Mouse (Mus musculus): ENCODE measurements at regions not wholly inside any gene's neighbourhood (a gene's known extent, or its start where the extent isn't known, plus 50 kb on each side); places are given as distances from the start of the nearest gene placed in this dataset.

DNA sequence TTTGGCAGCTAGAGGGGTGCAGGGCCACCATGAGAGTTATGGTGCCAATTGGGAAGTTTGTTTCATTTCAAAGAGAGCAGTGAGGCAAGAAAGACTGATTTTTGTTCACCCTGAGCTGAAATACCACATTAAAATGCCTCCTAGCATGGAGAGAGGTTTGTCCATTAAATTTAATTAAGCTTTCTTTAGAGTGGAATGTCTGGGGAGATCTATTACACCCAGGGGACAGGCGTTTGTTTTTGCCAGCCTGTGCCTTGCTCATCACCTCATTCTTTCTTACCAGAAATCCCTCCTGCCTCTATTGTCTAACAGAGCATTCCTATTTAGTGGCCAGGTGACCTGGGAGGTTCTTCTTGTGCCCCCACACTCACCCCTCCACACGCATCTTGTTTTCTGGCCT lies 55.2 kb upstream of the Rcn1 start:
- TF ChIP-seq CTCF (IDR thresholded peaks at IDR 0.05; ENCODE audit: low read depth) (no peak), EP300 (IDR thresholded peaks at IDR 0.05; ENCODE audit: low read depth) (no peak)
- ATAC-seq (ENCODE audit: insufficient read depth, low read depth) (no peak), DNase-seq (ENCODE audit: low spot score) (no peak)
- Histone ChIP-seq H3K4me2 (ENCODE audit: low read depth, low read length) (no peak overlapping the region), H3K27me3 (ENCODE audit: control insufficient read depth, insufficient read depth, low read length) (no peaks in the 10 kb centered on the region), H3K27ac (ENCODE audit: low read depth) (0 out of 2 replicates have a peak overlapping the region, but pooled peaks have one; percentile 19), H3K9ac (replicated peaks; ENCODE audit: low read depth, low read length) (no peak overlapping the region), H3K4me1 (ENCODE audit: control insufficient read depth, insufficient read depth) (no peaks in the 10 kb centered on the region), H3K36me3 (replicated peaks; ENCODE audit: control insufficient read depth, insufficient read depth, low read length) (no peaks in the 10 kb centered on the region), H3K4me3 (ENCODE audit: low read depth, low read length) (no peak overlapping the region), H3K9me3 (replicated peaks; ENCODE audit: control insufficient read depth, low read length) (no peaks in the 10 kb centered on the region)
- WGBS: 48% methylated on average over 2 of the region's 2 CpGs

DNA sequence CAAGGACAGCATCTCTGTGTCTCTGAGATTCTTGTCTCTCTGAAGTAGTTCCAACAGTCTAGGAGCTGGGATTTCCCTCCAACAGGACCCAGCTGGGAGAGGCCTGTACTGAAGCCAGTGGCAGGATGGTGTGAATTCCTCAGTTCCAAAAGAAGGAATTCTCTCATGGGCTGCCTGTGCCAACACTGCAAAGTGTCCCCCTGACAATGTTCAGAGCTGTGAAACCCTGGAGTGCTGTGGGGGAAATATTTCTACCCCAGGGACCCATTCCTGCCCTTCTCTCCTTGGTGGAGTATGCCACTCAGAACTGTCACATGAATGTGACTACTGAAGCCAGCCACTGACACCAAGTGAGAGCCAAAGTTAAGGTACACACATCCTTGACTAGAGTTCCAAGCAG lies 55.7 kb upstream of the Rcn1 start:
- Histone ChIP-seq H3K4me3 (ENCODE audit: low read depth, low read length) (no peak overlapping the region), H3K27me3 (ENCODE audit: control insufficient read depth, insufficient read depth, low read length) (no peaks in the 10 kb centered on the region), H3K9ac (replicated peaks; ENCODE audit: low read depth, low read length) (no peak overlapping the region), H3K4me2 (ENCODE audit: low read depth, low read length) (no peak overlapping the region), H3K27ac (ENCODE audit: low read depth) (0 out of 2 replicates have a peak overlapping the region, but pooled peaks have one; percentile 19), H3K4me1 (ENCODE audit: control insufficient read depth, insufficient read depth) (no peaks in the 10 kb centered on the region), H3K36me3 (replicated peaks; ENCODE audit: control insufficient read depth, insufficient read depth, low read length) (no peaks in the 10 kb centered on the region), H3K9me3 (replicated peaks; ENCODE audit: control insufficient read depth, low read length) (no peaks in the 10 kb centered on the region)
- peak; percentile 39 for DNase-seq (ENCODE audit: low spot score)
- ATAC-seq (ENCODE audit: insufficient read depth, low read depth): peak; percentile 88
- TF ChIP-seq EP300 (IDR thresholded peaks at IDR 0.05; ENCODE audit: low read depth): no peak
- TF ChIP-seq CTCF (IDR thresholded peaks at IDR 0.05; ENCODE audit: low read depth): no peak

DNA sequence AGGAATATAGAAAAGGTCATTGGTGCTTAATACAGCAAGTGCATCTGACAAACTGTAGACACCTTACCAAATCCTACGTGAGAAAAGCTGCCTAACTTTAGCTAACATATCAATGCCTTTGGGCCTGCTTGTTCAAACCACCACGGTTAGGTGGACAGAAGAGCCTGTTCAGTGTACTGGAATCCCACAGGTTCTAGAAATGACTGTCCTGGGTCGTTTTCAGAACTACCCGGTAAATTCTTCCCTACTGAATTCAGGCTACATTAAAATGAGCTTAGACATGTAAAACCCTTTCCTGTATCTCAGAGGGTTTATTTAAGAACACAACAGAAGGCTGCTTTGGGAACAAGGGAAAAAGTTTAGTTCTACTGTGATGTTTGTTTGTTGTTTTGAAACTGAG lies 59.5 kb upstream of the Rcn1 start:
- DNase-seq (ENCODE audit: low spot score): no peak
- Histone ChIP-seq H3K4me2 (ENCODE audit: low read depth, low read length) (no peak overlapping the region), H3K27me3 (ENCODE audit: control insufficient read depth, insufficient read depth, low read length) (no peaks in the 10 kb centered on the region), H3K9me3 (replicated peaks; ENCODE audit: control insufficient read depth, low read length) (no peaks in the 10 kb centered on the region), H3K27ac (ENCODE audit: low read depth) (no peak overlapping the region), H3K9ac (replicated peaks; ENCODE audit: low read depth, low read length) (no peak overlapping the region), H3K4me3 (ENCODE audit: low read depth, low read length) (no peak overlapping the region), H3K4me1 (ENCODE audit: control insufficient read depth, insufficient read depth) (no peaks in the 10 kb centered on the region), H3K36me3 (replicated peaks; ENCODE audit: control insufficient read depth, insufficient read depth, low read length) (no peaks in the 10 kb centered on the region)
- no peak for ATAC-seq (ENCODE audit: insufficient read depth, low read depth)
- 77% methylated on average over 4 of the region's 4 CpGs for WGBS
- TF ChIP-seq EP300 (IDR thresholded peaks at IDR 0.05; ENCODE audit: low read depth) (no peak), CTCF (IDR thresholded peaks at IDR 0.05; ENCODE audit: low read depth) (no peak)

DNA sequence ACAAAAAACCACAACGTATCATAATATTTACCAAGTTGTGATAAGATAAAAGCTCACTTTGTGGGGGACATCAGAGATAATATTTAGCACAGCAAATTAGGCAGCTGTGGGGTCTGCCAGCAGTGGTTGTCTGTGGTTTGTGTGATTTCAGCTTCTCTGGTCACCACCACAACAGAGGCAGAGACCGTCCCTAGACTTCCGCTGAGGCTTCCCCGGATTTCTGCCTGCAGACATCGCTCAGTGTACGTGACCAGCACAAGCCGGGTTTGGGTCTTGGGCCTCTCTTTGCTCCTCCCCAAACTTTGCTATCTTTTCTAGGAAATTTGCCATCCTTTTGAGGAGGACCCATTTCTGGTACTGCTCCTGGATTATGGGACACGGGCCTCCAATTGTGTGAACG lies 60.4 kb upstream of the Rcn1 start:
- H3K4me2 ChIP-seq (ENCODE audit: low read depth, low read length): no peak overlapping the region
- H3K9ac ChIP-seq (replicated peaks; ENCODE audit: low read depth, low read length): no peak overlapping the region
- no peak overlapping the region for H3K27ac ChIP-seq (ENCODE audit: low read depth)
- no peak for TF ChIP-seq CTCF (IDR thresholded peaks at IDR 0.05; ENCODE audit: low read depth)
- no peak for TF ChIP-seq EP300 (IDR thresholded peaks at IDR 0.05; ENCODE audit: low read depth)
- 73% methylated on average over 9 of the region's 9 CpGs for WGBS
- no peak for DNase-seq (ENCODE audit: low spot score)
- ATAC-seq (ENCODE audit: insufficient read depth, low read depth): no peak
- H3K36me3 ChIP-seq (replicated peaks; ENCODE audit: control insufficient read depth, insufficient read depth, low read length): no peaks in the 10 kb centered on the region
- H3K27me3 ChIP-seq (ENCODE audit: control insufficient read depth, insufficient read depth, low read length): no peaks in the 10 kb centered on the region
- no peaks in the 10 kb centered on the region for H3K9me3 ChIP-seq (replicated peaks; ENCODE audit: control insufficient read depth, low read length)
- H3K4me3 ChIP-seq (ENCODE audit: low read depth, low read length): no peak overlapping the region
- no peaks in the 10 kb centered on the region for H3K4me1 ChIP-seq (ENCODE audit: control insufficient read depth, insufficient read depth)

DNA sequence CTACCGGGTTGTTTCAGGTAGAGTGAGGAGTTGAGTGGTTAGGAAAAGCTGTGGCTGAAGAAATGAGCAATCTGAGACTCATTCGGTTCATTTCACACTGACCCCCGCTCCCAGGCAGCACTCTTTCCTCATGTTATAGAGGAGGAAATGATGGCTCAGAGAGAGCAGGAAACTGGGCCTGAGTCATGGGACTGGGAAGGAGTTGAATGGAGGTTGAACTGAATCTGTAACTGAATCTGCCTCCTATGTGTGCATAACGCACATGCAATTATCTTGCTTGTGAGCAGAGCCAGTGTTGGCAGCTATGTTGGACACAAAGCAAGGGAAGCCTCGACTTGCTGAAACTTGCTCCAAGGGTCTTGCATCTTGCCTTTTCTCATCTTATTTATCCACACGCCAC lies 66.5 kb upstream of the Rcn1 start:
- H3K4me2 ChIP-seq (ENCODE audit: low read depth, low read length): no peak overlapping the region
- no peaks in the 10 kb centered on the region for H3K27me3 ChIP-seq (ENCODE audit: control insufficient read depth, insufficient read depth, low read length)
- no peaks in the 10 kb centered on the region for H3K9me3 ChIP-seq (replicated peaks; ENCODE audit: control insufficient read depth, low read length)
- H3K36me3 ChIP-seq (replicated peaks; ENCODE audit: control insufficient read depth, insufficient read depth, low read length): no peaks in the 10 kb centered on the region
- 77% methylated on average over 6 of the region's 6 CpGs for WGBS
- ATAC-seq (ENCODE audit: insufficient read depth, low read depth) (no peak), DNase-seq (ENCODE audit: low spot score) (no peak)
- H3K4me1 ChIP-seq (ENCODE audit: control insufficient read depth, insufficient read depth): no peaks in the 10 kb centered on the region
- TF ChIP-seq CTCF (IDR thresholded peaks at IDR 0.05; ENCODE audit: low read depth) (no peak), EP300 (IDR thresholded peaks at IDR 0.05; ENCODE audit: low read depth) (no peak)
- no peak overlapping the region for H3K27ac ChIP-seq (ENCODE audit: low read depth)
- no peak overlapping the region for H3K9ac ChIP-seq (replicated peaks; ENCODE audit: low read depth, low read length)
- H3K4me3 ChIP-seq (ENCODE audit: low read depth, low read length): no peak overlapping the region

DNA sequence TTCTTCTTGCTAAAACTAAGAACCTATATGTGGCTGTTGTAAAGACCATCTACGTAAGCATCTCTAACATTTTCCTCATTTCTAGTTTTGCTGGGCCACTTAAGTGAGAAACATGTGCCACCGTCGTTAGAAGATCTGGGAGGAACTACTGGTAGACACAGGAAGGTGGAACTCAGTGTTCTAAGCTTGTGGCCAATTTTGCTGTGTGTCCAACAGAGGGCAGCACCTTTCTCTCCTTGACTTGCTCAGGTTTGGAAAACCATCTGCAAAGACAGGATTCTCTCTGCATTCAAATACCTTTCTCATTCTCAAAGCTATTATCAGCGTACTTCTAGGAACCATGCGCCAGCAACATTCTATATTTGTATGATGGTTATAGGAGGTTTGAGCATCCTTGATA lies 69.8 kb upstream of the Rcn1 start:
- TF ChIP-seq EP300 (IDR thresholded peaks at IDR 0.05; ENCODE audit: low read depth) (no peak), CTCF (IDR thresholded peaks at IDR 0.05; ENCODE audit: low read depth) (peak; percentile 75)
- Histone ChIP-seq H3K4me1 (ENCODE audit: control insufficient read depth, insufficient read depth) (no peaks in the 10 kb centered on the region), H3K9me3 (replicated peaks; ENCODE audit: control insufficient read depth, low read length) (no peaks in the 10 kb centered on the region), H3K27ac (ENCODE audit: low read depth) (no peak overlapping the region), H3K4me3 (ENCODE audit: low read depth, low read length) (no peak overlapping the region), H3K36me3 (replicated peaks; ENCODE audit: control insufficient read depth, insufficient read depth, low read length) (no peaks in the 10 kb centered on the region), H3K4me2 (ENCODE audit: low read depth, low read length) (no peak overlapping the region), H3K9ac (replicated peaks; ENCODE audit: low read depth, low read length) (no peak overlapping the region), H3K27me3 (ENCODE audit: control insufficient read depth, insufficient read depth, low read length) (no peaks in the 10 kb centered on the region)
- no peak for ATAC-seq (ENCODE audit: insufficient read depth, low read depth)
- DNase-seq (ENCODE audit: low spot score): peak; percentile 42
- WGBS: 28% methylated on average over 5 of the region's 5 CpGs

All from heart, postnatal 0 days (tissue).